In genomic region chr10:4079643-4080244, GRCm38 (mm10) we compare ENCODE assay signal across 9 mouse cellular contexts.
A peak's percentile ranks its signal among the peaks of the same experiment; 100 is the strongest.
DNase-seq lines count a peak whose midpoint lies in the region; ATAC-seq and TF ChIP-seq lines count a peak whose summit lies in the region.
"Had no signal": no experiment of that assay in that cellular context is flagged by ENCODE, and none has a peak within 500 bp of the region (broad histone marks: within the 10 kb centered on the region; RNA-seq: fewer than 3 reads in every experiment).

No protein-coding gene starts in this region.

- ATAC-seq in midbrain, embryonic 16.5 days = no peak
- ATAC-seq in midbrain, embryonic 11.5 days (ENCODE audit: low FRiP score) = no peak
- no peak for ATAC-seq in embryonic facial prominence, embryonic 12.5 days (ENCODE audit: insufficient number of reproducible peaks, insufficient read depth, low FRiP score, low TSS enrichment)
- ATAC-seq in kidney, embryonic 15.5 days (replicated peaks; ENCODE audit: low FRiP score) = peak; percentile 52
- no peak for ATAC-seq in limb, embryonic 14.5 days (ENCODE audit: low FRiP score, low read depth)
- no peak for ATAC-seq in neural tube, embryonic 14.5 days (ENCODE audit: low read depth)

- WGBS in midbrain, embryonic 16.5 days = 77% methylated on average over 15 of the region's 15 CpGs
- WGBS in midbrain, embryonic 11.5 days = 79% methylated on average over 15 of the region's 15 CpGs
- WGBS in embryonic facial prominence, embryonic 12.5 days = 59% methylated on average over 15 of the region's 15 CpGs
- 58% methylated on average over 15 of the region's 15 CpGs for WGBS in heart, embryonic 10.5 days
- 53% methylated on average over 15 of the region's 15 CpGs for WGBS in kidney, embryonic 15.5 days
- 71% methylated on average over 15 of the region's 15 CpGs for WGBS in limb, embryonic 14.5 days
- WGBS in neural tube, embryonic 14.5 days = 70% methylated on average over 15 of the region's 15 CpGs

- H3K4me2 ChIP-seq in midbrain, embryonic 16.5 days (ENCODE audit: low read length) = no peak overlapping the region
- no peak overlapping the region for H3K4me2 ChIP-seq in midbrain, embryonic 11.5 days
- no peak overlapping the region for H3K4me2 ChIP-seq in embryonic facial prominence, embryonic 12.5 days (replicated peaks)
- H3K4me2 ChIP-seq in kidney, embryonic 15.5 days = peak overlapping the region; percentile 35
- no peak overlapping the region for H3K4me2 ChIP-seq in limb, embryonic 14.5 days (replicated peaks; ENCODE audit: low read depth, low read length, severe bottlenecking)
- H3K4me2 ChIP-seq in neural tube, embryonic 14.5 days (ENCODE audit: low read depth, low read length) = no peak overlapping the region
- H3K4me2 ChIP-seq: neural tube, embryonic 12.5 days had no signal

- 0 out of 2 replicates have a peak overlapping the region, but pooled peaks have one; percentile 20 for H3K27ac ChIP-seq in midbrain, embryonic 16.5 days (ENCODE audit: low read length)
- no peak overlapping the region for H3K27ac ChIP-seq in midbrain, embryonic 11.5 days (ENCODE audit: low read depth, low read length)
- 0 out of 2 replicates have a peak overlapping the region, but pooled peaks have one; percentile 9 for H3K27ac ChIP-seq in embryonic facial prominence, embryonic 12.5 days
- H3K27ac ChIP-seq in heart, embryonic 10.5 days = peak overlapping the region; percentile 78
- peak overlapping the region; percentile 88 for H3K27ac ChIP-seq in kidney, embryonic 15.5 days
- no peak overlapping the region; the same call in 1 of the 2 replicates for H3K27ac ChIP-seq in limb, embryonic 14.5 days (replicated peaks; ENCODE audit: low read depth, low read length)
- H3K27ac ChIP-seq in neural tube, embryonic 14.5 days (ENCODE audit: low read depth, low read length) = peak overlapping the region; percentile 52; the same call in 1 of the 2 replicates
- H3K27ac ChIP-seq: neural tube, embryonic 12.5 days had no signal

- H3K36me3 ChIP-seq in midbrain, embryonic 16.5 days (ENCODE audit: control insufficient read depth, insufficient read depth, low read length) = no peaks in the 10 kb centered on the region
- H3K36me3 ChIP-seq in midbrain, embryonic 11.5 days (ENCODE audit: control insufficient read depth, insufficient read depth, low read length) = no peaks in the 10 kb centered on the region
- no peaks in the 10 kb centered on the region for H3K36me3 ChIP-seq in embryonic facial prominence, embryonic 12.5 days
- peaks cover 10% of the 10 kb centered on the region; the same call in 1 of the 2 replicates for H3K36me3 ChIP-seq in heart, embryonic 10.5 days
- H3K36me3 ChIP-seq in kidney, embryonic 15.5 days = peaks cover 14% of the 10 kb centered on the region
- H3K36me3 ChIP-seq in limb, embryonic 14.5 days (ENCODE audit: control insufficient read depth, insufficient read depth, low read length) = peaks cover 3% of the 10 kb centered on the region; the same call in 1 of the 2 replicates
- no peaks in the 10 kb centered on the region for H3K36me3 ChIP-seq in neural tube, embryonic 14.5 days (ENCODE audit: control insufficient read depth, insufficient read depth, low read length)
- H3K36me3 ChIP-seq: neural tube, embryonic 12.5 days had no signal

- no peak for TF ChIP-seq POLR2A in limb, embryonic 14.5 days (IDR thresholded peaks at IDR 0.05; ENCODE audit: borderline replicate concordance, extremely low read depth, insufficient read depth, insufficient read length)

- no peak overlapping the region for H3K9ac ChIP-seq in midbrain, embryonic 16.5 days (ENCODE audit: low read depth, low read length)
- no peak overlapping the region for H3K9ac ChIP-seq in midbrain, embryonic 11.5 days (ENCODE audit: low read length)
- H3K9ac ChIP-seq in embryonic facial prominence, embryonic 12.5 days = no peak overlapping the region
- H3K9ac ChIP-seq in kidney, embryonic 15.5 days = no peak overlapping the region
- H3K9ac ChIP-seq in limb, embryonic 14.5 days (ENCODE audit: low read depth, low read length, severe bottlenecking) = no peak overlapping the region
- no peak overlapping the region for H3K9ac ChIP-seq in neural tube, embryonic 14.5 days (replicated peaks; ENCODE audit: low read depth, low read length)
- H3K9ac ChIP-seq: neural tube, embryonic 12.5 days had no signal

- H3K4me1 ChIP-seq in midbrain, embryonic 16.5 days (ENCODE audit: control insufficient read depth, insufficient read depth, low read length) = no peaks in the 10 kb centered on the region
- no peaks in the 10 kb centered on the region for H3K4me1 ChIP-seq in midbrain, embryonic 11.5 days (ENCODE audit: control insufficient read depth, insufficient read depth, low read length)
- H3K4me1 ChIP-seq in embryonic facial prominence, embryonic 12.5 days = peaks cover 8% of the 10 kb centered on the region; the same call in 1 of the 2 replicates
- peaks cover 21% of the 10 kb centered on the region for H3K4me1 ChIP-seq in heart, embryonic 10.5 days
- peaks cover 43% of the 10 kb centered on the region for H3K4me1 ChIP-seq in kidney, embryonic 15.5 days
- peaks cover 10% of the 10 kb centered on the region for H3K4me1 ChIP-seq in limb, embryonic 14.5 days (ENCODE audit: control insufficient read depth, insufficient read depth, low read length)
- 0 out of 2 replicates have a peak, but pooled peaks cover 3% of the 10 kb centered on the region for H3K4me1 ChIP-seq in neural tube, embryonic 14.5 days (ENCODE audit: control insufficient read depth, insufficient read depth, low read length)

- H3K27me3 ChIP-seq in midbrain, embryonic 16.5 days (ENCODE audit: control insufficient read depth, insufficient read depth, low read depth, low read length) = no peaks in the 10 kb centered on the region
- H3K27me3 ChIP-seq in midbrain, embryonic 11.5 days (ENCODE audit: control insufficient read depth, insufficient read depth, low read length) = no peaks in the 10 kb centered on the region
- H3K27me3 ChIP-seq in embryonic facial prominence, embryonic 12.5 days = no peaks in the 10 kb centered on the region
- H3K27me3 ChIP-seq in heart, embryonic 10.5 days (ENCODE audit: insufficient read depth, poor library complexity, severe bottlenecking) = no peaks in the 10 kb centered on the region
- H3K27me3 ChIP-seq in kidney, embryonic 15.5 days = no peaks in the 10 kb centered on the region
- H3K27me3 ChIP-seq in limb, embryonic 14.5 days (ENCODE audit: control insufficient read depth, insufficient read depth, low read length) = no peaks in the 10 kb centered on the region
- no peaks in the 10 kb centered on the region for H3K27me3 ChIP-seq in neural tube, embryonic 14.5 days (ENCODE audit: control insufficient read depth, insufficient read depth, low read length)
- H3K27me3 ChIP-seq: neural tube, embryonic 12.5 days had no signal

- H3K4me3 ChIP-seq in midbrain, embryonic 16.5 days (ENCODE audit: low read depth, low read length) = no peak overlapping the region
- no peak overlapping the region for H3K4me3 ChIP-seq in midbrain, embryonic 11.5 days (ENCODE audit: low read depth, low read length)
- H3K4me3 ChIP-seq in embryonic facial prominence, embryonic 12.5 days = no peak overlapping the region
- H3K4me3 ChIP-seq in heart, embryonic 10.5 days = no peak overlapping the region
- no peak overlapping the region for H3K4me3 ChIP-seq in kidney, embryonic 15.5 days (replicated peaks)
- no peak overlapping the region for H3K4me3 ChIP-seq in limb, embryonic 14.5 days (replicated peaks; ENCODE audit: low read length)
- H3K4me3 ChIP-seq in neural tube, embryonic 14.5 days (ENCODE audit: low read depth, low read length) = no peak overlapping the region
- H3K4me3 ChIP-seq: neural tube, embryonic 12.5 days had no signal

- no peak for DNase-seq in midbrain, embryonic 11.5 days (ENCODE audit: low spot score, missing footprints)
- DNase-seq in heart, embryonic 10.5 days (ENCODE audit: low spot score) = peak; percentile 76
- peak; percentile 39 for DNase-seq in limb, embryonic 14.5 days (ENCODE audit: low spot score)
- DNase-seq in urinary bladder, postnatal 36 days (ENCODE audit: low spot score in 2 of 2) = peak; percentile 37 to 69

- no peaks in the 10 kb centered on the region for H3K9me3 ChIP-seq in midbrain, embryonic 16.5 days (replicated peaks; ENCODE audit: control insufficient read depth, low read length, poor library complexity, severe bottlenecking)
- H3K9me3 ChIP-seq in midbrain, embryonic 11.5 days (ENCODE audit: control insufficient read depth, low read length) = no peaks in the 10 kb centered on the region
- H3K9me3 ChIP-seq in embryonic facial prominence, embryonic 12.5 days = no peaks in the 10 kb centered on the region
- H3K9me3 ChIP-seq in heart, embryonic 10.5 days = no peaks in the 10 kb centered on the region
- H3K9me3 ChIP-seq in kidney, embryonic 15.5 days (replicated peaks) = no peaks in the 10 kb centered on the region
- no peaks in the 10 kb centered on the region for H3K9me3 ChIP-seq in limb, embryonic 14.5 days (ENCODE audit: control insufficient read depth, low read length)
- H3K9me3 ChIP-seq in neural tube, embryonic 14.5 days (ENCODE audit: control insufficient read depth, low read length) = no peaks in the 10 kb centered on the region
- H3K9me3 ChIP-seq: neural tube, embryonic 12.5 days had no signal

Comparison
In these comparisons a context has a peak if more than half of its experiments do, and no peak if none do; other contexts are left out.
1. H3K27ac ChIP-seq: peak in midbrain, embryonic 16.5 days (single experiment), embryonic facial prominence, embryonic 12.5 days (single experiment), heart, embryonic 10.5 days (single experiment), kidney, embryonic 15.5 days (single experiment) and neural tube, embryonic 14.5 days (single experiment); none in midbrain, embryonic 11.5 days (single experiment) and limb, embryonic 14.5 days (single experiment).